Mouse (Mus musculus): ENCODE data around the gene Bmpr1b.

The Bmpr1b gene

GRCm38 (mm10) chr3:141905903-141906623, 263.2 kb downstream of the Bmpr1b start:
- DNase-seq (ENCODE audit: low read depth), result no peak

GRCm38 (mm10) chr3:141900361-141900760, 268.9 kb downstream of the Bmpr1b start:
- DNase-seq (ENCODE audit: low read depth), result no peak

DNA sequence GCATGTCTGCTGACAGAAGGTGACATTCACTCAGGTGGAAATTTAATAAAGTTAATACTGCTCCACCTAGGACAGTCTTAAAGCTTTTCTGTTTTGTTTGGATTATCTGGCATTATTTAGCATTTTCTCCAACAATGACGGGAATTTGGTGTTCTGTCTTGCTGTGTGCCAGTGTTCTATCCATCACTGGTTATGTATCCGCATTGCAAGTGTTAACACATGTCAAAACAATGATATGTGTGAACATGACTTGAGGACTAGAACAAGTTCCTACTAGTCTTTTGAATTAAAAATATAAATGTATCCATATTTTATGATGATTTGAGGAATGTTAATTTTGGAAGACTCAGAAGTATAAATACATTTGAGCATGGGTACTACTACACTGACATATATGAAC, 269.7 kb downstream of the Bmpr1b start:
- no peak for DNase-seq (ENCODE audit: low read depth)

- no peak for DNase-seq (ENCODE audit: low read depth)
Measured at GRCm38 (mm10) chr3:141897698-141898097, 271.5 kb downstream of the Bmpr1b start.

DNA sequence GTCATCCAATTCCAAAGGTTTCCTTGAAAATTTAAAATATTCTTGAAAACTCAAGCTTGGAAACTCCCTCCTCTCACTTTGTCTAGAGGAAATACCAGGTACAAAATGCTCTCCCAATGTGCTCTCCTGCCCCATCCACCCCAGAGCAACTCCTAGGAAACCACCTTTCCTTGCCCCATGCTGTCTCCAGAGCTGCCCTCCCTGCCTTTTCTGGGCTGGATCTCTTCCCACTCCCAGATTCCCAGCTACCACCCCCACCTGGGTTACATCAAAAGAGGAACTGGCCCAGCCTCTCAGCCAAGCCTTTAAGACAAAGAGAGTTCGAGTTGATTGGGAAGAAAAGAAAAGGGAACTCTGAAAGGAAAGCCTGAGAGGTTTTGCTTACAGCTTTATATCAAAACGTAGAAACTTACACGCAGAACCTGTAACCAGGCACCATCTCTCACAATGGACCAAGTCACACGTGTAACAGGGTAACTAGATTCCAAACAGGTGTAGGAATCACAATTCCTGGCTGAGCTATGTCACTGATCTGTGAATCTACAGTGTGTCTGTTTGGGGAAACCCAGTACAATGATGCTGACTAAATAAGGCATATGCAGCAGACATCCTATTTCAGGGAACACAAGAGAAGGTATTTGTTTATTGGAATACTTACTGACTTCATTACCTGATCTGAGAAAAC, 272.2 kb downstream of the Bmpr1b start:
- DNase-seq (ENCODE audit: low read depth), result no peak

DNA sequence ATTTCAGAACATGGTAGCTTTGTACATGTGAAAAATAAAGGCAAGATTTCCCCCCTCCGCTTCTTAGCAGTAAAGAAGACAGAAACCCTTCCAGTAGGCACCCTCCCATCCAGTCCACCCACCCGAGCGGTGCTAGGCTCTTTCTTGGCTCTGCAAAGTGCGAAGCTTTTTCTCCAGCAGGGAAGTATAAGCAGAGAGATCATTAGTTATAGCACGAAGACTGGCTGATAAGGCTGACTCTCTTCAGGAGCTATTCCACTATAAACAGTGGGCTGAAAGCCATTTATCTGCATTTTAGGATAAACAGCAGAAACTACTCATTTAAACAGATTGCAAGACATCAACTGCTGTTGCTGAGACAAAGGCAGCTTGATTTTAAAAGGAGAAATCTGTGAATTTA, 274.1 kb downstream of the Bmpr1b start:
- no peak for DNase-seq (ENCODE audit: low read depth)

DNA sequence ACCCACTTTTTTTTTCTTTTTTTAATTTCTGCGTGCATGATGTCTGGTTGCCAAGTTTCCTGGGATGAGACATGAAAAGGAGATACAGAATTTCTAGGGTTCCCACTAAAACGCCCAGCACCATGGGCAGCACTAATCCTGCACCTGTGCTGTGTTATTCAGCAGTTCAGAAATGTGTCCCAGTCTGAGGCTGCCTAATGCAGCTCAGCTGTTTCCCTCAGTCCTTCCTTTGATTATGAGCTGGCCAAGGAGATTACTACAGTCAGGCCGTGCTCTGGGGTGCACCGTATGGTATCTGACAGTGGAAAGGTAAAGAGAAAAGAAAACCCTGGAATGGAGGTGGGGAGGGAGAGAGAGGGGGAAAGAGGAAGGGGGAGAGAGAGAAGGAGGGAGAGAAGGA, 278.6 kb downstream of the Bmpr1b start:
- DNase-seq (ENCODE audit: low read depth), result no peak

- no peak for DNase-seq (ENCODE audit: low read depth)
Measured at GRCm38 (mm10) chr3:141887476-141888274, 281.6 kb downstream of the Bmpr1b start.

DNA sequence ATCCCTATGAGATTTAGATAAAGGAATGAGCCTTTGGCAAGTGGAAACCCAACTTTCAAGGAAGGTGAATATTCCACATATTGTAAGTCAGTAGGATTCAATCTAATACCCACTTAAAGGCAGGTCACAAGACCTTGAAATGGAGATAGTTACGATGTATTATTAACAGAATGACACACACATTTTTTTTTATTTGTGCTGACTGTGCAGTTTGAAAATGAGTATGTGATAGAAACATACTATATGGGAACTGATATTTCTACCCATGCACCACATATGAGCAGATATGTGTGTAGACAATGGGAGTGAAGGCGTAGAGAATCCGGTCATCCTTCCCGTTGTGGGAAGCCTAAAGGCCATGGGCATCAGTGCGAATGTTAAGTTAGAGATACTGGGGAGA, 285.0 kb downstream of the Bmpr1b start:
- DNase-seq (ENCODE audit: low read depth), result no peak

GRCm38 (mm10) chr3:141882496-141882895, 286.7 kb downstream of the Bmpr1b start:
- no peak for DNase-seq (ENCODE audit: low read depth)

- DNase-seq (ENCODE audit: low read depth), result no peak
Measured at GRCm38 (mm10) chr3:141872337-141873042, 296.7 kb downstream of the Bmpr1b start.

GRCm38 (mm10) chr3:141871805-141872204, 297.4 kb downstream of the Bmpr1b start:
- DNase-seq (ENCODE audit: low read depth), result no peak

- peak; percentile 9 for DNase-seq (ENCODE audit: low read depth)
Measured at GRCm38 (mm10) chr3:141862816-141863461, 306.3 kb downstream of the Bmpr1b start.

DNA sequence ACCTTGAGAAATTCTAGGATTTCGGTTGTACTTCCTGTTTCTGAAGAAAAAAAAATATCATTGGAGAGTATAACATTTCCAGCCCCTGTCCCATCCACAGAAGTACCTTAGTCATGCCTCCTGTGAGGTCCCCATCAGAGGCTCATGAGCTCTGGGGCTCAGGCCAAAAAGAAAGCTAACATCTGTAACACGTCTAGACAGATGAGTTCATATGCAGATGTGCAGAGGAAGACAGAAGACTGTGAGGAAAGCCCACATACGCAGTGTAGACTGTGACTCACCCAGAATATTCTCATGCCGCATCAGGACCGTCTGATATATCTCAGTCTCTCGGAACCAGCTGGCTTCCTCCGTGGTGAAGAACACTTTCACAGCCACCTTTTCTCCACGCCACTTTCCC, 312.1 kb downstream of the Bmpr1b start:
- DNase-seq (ENCODE audit: low read depth), result no peak

DNA sequence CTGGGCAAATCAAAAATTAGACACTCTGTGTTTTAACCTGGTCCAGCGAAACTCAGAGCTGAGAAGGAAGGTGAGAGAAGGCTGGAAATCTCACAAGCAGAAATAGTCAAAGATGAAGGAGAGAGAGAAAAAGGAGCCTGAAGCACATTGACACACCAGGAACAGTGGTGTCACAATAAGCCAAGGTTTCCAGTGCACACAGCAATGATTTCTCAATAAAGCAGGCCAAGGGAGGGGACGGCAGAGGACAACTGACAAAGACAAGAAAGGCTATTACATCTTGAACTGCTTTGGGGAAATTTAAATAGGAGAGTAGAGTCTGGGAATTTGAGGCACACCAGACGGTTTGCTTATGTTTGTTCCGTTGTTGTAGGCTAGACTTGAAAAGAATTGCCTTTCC, 314.9 kb downstream of the Bmpr1b start:
- no peak for DNase-seq (ENCODE audit: low read depth)

GRCm38 (mm10) chr3:141850141-141850540, 319.1 kb downstream of the Bmpr1b start:
- no peak for DNase-seq (ENCODE audit: low read depth)

DNA sequence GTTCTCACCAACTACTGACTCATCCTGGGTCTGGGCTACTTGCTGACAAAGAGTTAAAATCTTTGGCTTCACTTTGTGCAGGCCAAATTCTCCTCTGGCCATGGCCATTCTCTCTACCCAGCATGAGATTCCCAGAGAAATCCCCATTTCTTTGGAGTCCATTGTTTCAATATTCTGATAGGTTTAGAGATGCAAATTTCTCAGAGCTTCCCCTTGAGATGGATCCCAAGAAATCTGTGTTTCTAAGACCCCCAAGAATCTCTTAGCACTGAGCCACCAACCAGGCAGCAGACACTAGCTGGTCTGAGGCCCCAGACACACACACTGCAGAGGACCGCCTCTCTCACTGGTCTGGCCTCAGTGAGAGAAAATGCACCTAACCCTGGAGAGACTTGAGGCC, 320.0 kb downstream of the Bmpr1b start:
- DNase-seq (ENCODE audit: low read depth), result no peak

- peak; percentile 5 for DNase-seq (ENCODE audit: low read depth)
Measured at GRCm38 (mm10) chr3:141838864-141839263, 330.4 kb downstream of the Bmpr1b start.

- no peak for DNase-seq (ENCODE audit: low read depth)
Measured at GRCm38 (mm10) chr3:141831135-141831534, 338.1 kb downstream of the Bmpr1b start.

- DNase-seq (ENCODE audit: low read depth), result no peak
Measured at GRCm38 (mm10) chr3:141828301-141828700, 340.9 kb downstream of the Bmpr1b start.

DNA sequence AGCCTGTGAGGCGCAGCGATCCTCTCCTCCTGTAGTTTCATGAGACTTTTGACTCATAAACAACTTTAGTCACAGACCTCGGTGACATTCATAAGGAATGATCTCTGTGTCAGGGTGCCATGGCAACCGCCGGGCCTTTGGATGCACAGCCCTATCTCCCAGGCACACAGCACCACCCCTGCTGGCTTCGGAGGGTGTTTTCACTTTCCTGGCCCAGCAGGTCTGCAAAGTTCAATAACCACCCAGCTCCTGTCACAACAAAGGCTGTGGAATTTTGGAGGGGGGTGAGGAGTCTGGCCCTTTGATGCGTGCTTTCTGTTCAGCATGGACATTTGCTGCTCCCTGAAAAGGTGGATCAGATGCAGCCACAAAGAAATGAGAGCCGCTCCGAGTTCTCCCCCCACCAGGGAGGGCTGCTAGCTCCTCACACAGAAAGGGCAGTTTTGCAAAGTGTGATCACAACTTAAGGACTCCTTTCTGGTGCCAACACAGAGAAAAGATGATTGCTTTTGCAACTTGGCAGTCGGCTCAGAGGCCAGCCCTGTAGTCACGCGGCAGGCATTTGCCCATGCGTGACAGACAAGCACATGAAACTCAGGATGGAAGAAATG, 349.8 kb downstream of the Bmpr1b start:
- no peak for DNase-seq (ENCODE audit: low read depth)
